Mouse (Mus musculus) midbrain, embryonic 13.5 days (tissue): ENCODE results near the gene Hmg20a. TPM values are rescaled to one million over a fixed set of nuclear protein-coding genes. Genes with fewer than 3 reads are reported as not detected.
A peak's percentile ranks its signal among the peaks of the same experiment; 100 is the strongest.

Experiments used
- ATAC-seq: fragments of 200-750 bp; cut with Nextera tagmentation; 2 replicates; pipeline ENCODE4 v1.8.0; 2017; ENCODE audit warnings: mild to moderate bottlenecking, moderate TSS enrichment, moderate library complexity
- H3K27ac ChIP-seq: fragments of 300-500 bp; sonication (generic); 2 replicates; pipeline ENCODE4 v1.5.1; 2015; ENCODE audit warnings: inconsistent platforms, mild to moderate bottlenecking, moderate library complexity
- H3K27me3 ChIP-seq: fragments of 300-500 bp; sonication (generic); 2 replicates; pipeline ENCODE4 v1.6.1; 2015; ENCODE audit warnings: mild to moderate bottlenecking, inconsistent platforms
- H3K36me3 ChIP-seq: fragments of 300-500 bp; sonication (generic); 2 replicates; pipeline ENCODE4 v1.6.1; 2015; ENCODE audit warnings: mild to moderate bottlenecking, inconsistent platforms
- H3K4me1 ChIP-seq: fragments of 300-500 bp; sonication (generic); replicated peaks from 2 replicates; pipeline ENCODE4 v1.6.1; 2015; ENCODE audit warnings: inconsistent platforms
- H3K4me2 ChIP-seq: fragments of 300-500 bp; sonication (generic); replicated peaks from 2 replicates; pipeline ENCODE4 v1.6.1; 2015; ENCODE audit warnings: moderate library complexity, mild to moderate bottlenecking, inconsistent platforms
- H3K4me3 ChIP-seq: fragments of 300-500 bp; sonication (generic); replicated peaks from 2 replicates; pipeline ENCODE4 v1.5.1; 2015; ENCODE audit warnings: mild to moderate bottlenecking, inconsistent platforms
- H3K9ac ChIP-seq: fragments of 300-500 bp; sonication (generic); replicated peaks from 2 replicates; pipeline ENCODE4 v1.6.1; 2015; ENCODE audit warnings: mild to moderate bottlenecking, inconsistent platforms
- H3K9me3 ChIP-seq: fragments of 300-500 bp; sonication (generic); 2 replicates; pipeline ENCODE4 v1.6.1; 2016; ENCODE audit warnings: mild to moderate bottlenecking, inconsistent platforms
- WGBS: fragments of 180-500 bp; shearing (Covaris S2); methylation state at CpG from one replicate; pipeline ENCODE4 v1.1.7; 2015; 5-methylcytosine and 5-hydroxymethylcytosine counted together
- polyA plus RNA-seq: library from polyadenylated mRNA; unstranded; fragments of >200 nt; fragmentation: Nextera tagmentation; extraction: Ambion mirVana; gene quantifications from 2 replicates; pipeline ENCODE4 v1.2.1, GENCODE M21; 2015

Gene Hmg20a
- polyA plus RNA-seq, 1 experiment from 2014 or later: 88.1 TPM

DNA sequence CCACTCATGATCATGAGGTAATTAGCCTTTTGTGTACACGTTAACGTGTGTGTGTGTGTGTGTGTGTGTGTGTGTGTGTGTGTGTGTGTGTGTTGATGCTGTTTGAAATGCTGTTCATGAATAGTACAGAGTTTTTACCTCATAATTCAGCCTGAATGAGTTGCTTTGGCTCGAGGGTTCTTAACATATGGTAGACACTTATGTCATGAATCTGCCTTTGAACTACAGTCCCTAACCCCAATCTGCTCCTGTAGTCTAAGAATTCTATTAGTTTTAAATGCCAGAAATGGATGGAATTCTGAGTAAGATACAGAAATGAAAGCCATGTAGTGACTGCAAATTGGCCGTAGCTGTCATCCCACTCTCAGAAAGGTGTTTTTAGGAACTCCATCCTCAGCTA is 64.2 kb downstream of the Hmg20a start:
- H3K9ac ChIP-seq: no peak overlapping the region
- H3K4me3 ChIP-seq: no peak overlapping the region
- H3K36me3 ChIP-seq: peaks cover 35% of the 10 kb centered on the region
- ATAC-seq: no peak
- no peaks in the 10 kb centered on the region for H3K9me3 ChIP-seq
- H3K4me1 ChIP-seq: no peaks in the 10 kb centered on the region
- H3K27me3 ChIP-seq: no peaks in the 10 kb centered on the region
- H3K27ac ChIP-seq: no peak overlapping the region
- 92% methylated on average over 4 of the region's 4 CpGs for WGBS
- H3K4me2 ChIP-seq: no peak overlapping the region

DNA sequence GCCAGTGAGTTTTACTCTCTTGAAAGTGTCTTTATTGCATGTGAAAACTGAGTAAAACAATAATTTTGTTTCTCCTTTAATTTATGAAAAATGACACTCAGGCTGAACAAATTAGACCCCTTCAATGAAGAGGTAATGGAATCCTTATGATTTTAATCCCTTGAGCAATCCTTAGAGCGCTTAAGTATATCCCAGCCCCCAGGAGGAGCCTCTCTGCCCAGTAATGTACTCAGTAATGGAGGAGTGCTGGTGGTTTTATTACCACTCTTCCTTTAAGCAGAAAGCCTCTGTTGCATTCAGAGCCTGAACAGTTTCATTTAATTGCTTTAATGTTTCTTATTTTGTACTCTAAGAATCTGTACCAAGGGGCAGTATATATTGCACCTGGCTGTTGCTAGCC is 67.0 kb downstream of the Hmg20a start:
- WGBS: 79% methylated on average over 1 of the region's 1 CpGs
- H3K27me3 ChIP-seq: no peaks in the 10 kb centered on the region
- H3K36me3 ChIP-seq: peaks cover 57% of the 10 kb centered on the region
- no peak overlapping the region for H3K4me2 ChIP-seq
- H3K4me3 ChIP-seq: no peak overlapping the region
- no peaks in the 10 kb centered on the region for H3K9me3 ChIP-seq
- H3K9ac ChIP-seq: no peak overlapping the region
- no peak for ATAC-seq
- H3K4me1 ChIP-seq: no peaks in the 10 kb centered on the region
- H3K27ac ChIP-seq: no peak overlapping the region

DNA sequence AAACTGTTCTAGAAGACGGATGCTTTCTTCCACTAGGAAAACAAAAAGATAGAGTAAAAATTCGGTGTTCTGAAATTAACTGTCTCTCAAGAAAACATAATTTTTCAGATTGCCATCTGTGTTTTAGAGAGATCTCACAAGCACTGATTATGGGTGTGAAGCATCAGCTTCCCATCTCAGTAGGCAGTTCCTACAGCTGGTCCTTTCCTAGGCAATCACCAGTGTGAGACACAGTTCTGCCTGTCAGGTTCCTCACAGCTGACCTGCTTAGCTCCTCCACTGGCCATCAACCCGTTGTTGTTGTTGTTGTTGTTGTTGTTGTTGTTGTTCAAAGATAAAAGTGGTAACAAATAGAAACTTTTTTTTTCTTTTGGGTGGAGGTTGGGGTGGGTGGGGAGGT is 67.7 kb downstream of the Hmg20a start:
- Histone ChIP-seq H3K27ac (no peak overlapping the region), H3K9me3 (no peaks in the 10 kb centered on the region), H3K27me3 (no peaks in the 10 kb centered on the region), H3K4me2 (no peak overlapping the region), H3K4me1 (no peaks in the 10 kb centered on the region), H3K4me3 (no peak overlapping the region), H3K36me3 (peaks cover 64% of the 10 kb centered on the region), H3K9ac (no peak overlapping the region)
- WGBS: 89% methylated on average over 3 of the region's 3 CpGs
- ATAC-seq: no peak

DNA sequence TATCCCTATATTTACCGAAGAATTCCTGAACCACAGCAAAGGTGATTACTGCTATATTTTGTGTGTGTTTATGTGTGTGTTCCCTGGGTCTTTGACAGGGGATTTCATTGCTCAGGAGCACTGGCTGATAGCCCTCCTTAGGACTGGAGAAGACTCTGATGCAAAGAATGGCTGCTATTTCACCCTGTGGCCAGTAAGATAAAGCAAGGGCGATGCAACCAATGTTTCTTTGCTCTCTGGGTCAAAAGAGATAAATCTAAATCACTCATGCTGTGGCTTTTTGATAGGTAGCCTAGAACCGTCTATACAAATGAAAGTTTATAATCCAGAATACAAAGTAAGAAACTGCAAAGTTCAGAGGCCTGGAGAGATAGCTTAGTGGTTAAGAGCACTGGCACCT is 69.2 kb downstream of the Hmg20a start:
- Histone ChIP-seq H3K4me3 (no peak overlapping the region), H3K36me3 (peaks cover 68% of the 10 kb centered on the region), H3K4me2 (no peak overlapping the region), H3K9ac (no peak overlapping the region), H3K4me1 (no peaks in the 10 kb centered on the region), H3K27me3 (no peaks in the 10 kb centered on the region), H3K9me3 (no peaks in the 10 kb centered on the region), H3K27ac (no peak overlapping the region)
- 95% methylated on average over 3 of the region's 3 CpGs for WGBS
- no peak for ATAC-seq

DNA sequence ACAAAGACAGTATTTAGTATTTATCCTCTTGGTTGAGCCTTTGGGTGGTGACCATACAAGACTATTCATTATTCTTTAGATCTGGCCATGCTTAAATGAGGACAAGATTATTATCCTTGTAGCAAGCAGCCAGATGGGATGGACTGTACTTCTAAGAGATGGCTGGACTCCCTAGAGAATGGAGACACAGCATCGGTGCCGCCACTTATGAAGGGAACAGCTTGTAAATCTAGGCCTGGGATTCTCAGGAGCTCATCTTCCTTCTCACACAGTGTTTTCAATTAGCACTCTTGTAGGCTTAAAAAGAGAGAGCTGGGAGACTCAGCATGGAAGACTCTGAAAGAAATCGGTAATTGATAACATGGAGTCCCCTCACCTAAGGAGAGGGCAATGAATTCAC is 74.0 kb downstream of the Hmg20a start:
- WGBS: 68% methylated on average over 3 of the region's 3 CpGs
- no peaks in the 10 kb centered on the region for H3K27me3 ChIP-seq
- H3K9ac ChIP-seq: no peak overlapping the region
- no peak overlapping the region for H3K27ac ChIP-seq
- no peak overlapping the region for H3K4me2 ChIP-seq
- no peaks in the 10 kb centered on the region for H3K9me3 ChIP-seq
- H3K4me1 ChIP-seq: peaks cover 11% of the 10 kb centered on the region; the same call in 1 of the 2 replicates
- peaks cover 76% of the 10 kb centered on the region for H3K36me3 ChIP-seq
- no peak overlapping the region for H3K4me3 ChIP-seq
- ATAC-seq: no peak

DNA sequence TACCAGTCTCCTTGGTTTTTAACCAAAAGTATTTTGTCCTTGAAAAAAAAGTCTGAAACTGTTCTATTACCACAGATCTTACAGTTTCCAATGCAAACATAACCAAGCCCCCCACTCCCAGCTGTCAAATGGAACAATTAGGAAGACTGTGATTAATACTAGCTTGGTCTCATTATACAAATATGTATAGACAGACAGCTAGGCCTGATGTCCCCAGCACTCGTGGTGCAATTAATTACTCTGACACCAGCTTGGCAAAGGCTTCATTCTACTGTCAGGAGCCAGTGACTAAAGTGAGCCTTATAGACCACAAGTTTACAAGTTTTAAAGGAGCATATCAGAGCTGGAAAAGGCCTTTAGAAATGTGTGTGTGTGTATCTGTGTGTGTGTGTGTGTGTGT is 74.5 kb downstream of the Hmg20a start:
- Histone ChIP-seq H3K4me1 (peaks cover 11% of the 10 kb centered on the region; the same call in 1 of the 2 replicates), H3K9ac (no peak overlapping the region), H3K4me2 (no peak overlapping the region), H3K4me3 (no peak overlapping the region), H3K27me3 (no peaks in the 10 kb centered on the region), H3K27ac (no peak overlapping the region), H3K36me3 (peaks cover 71% of the 10 kb centered on the region), H3K9me3 (no peaks in the 10 kb centered on the region)
- WGBS: 54% methylated on average over 1 of the region's 1 CpGs
- no peak for ATAC-seq

DNA sequence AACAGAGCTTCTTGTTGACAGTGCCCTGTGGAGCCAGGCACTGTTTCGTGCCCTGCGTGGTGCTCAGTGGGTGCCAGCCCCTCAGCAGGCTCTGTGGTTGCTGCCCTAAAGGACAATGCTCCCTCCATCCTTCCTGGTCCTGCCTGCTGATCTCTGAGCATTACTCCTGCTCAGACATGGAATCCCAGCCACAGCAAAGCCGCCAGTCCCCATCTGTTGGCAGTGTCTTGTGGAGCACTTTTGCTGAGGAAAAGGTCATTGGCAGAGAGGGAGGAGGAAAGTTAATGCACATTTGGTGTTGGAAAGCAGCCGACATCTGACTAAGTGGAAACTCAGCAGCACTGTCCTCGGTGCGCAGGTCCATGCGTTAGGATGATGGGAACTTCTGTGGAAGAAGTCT is 76.7 kb downstream of the Hmg20a start:
- no peaks in the 10 kb centered on the region for H3K9me3 ChIP-seq
- 42% methylated on average over 7 of the region's 7 CpGs for WGBS
- peaks cover 50% of the 10 kb centered on the region for H3K36me3 ChIP-seq
- peak overlapping the region; percentile 39; the same call in 1 of the 2 replicates for H3K9ac ChIP-seq
- no peak overlapping the region for H3K4me3 ChIP-seq
- no peaks in the 10 kb centered on the region for H3K27me3 ChIP-seq
- peaks cover 11% of the 10 kb centered on the region; the same call in 1 of the 2 replicates for H3K4me1 ChIP-seq
- H3K4me2 ChIP-seq: no peak overlapping the region
- ATAC-seq: no peak
- peak overlapping the region; percentile 39; the same call in 1 of the 2 replicates for H3K27ac ChIP-seq

DNA sequence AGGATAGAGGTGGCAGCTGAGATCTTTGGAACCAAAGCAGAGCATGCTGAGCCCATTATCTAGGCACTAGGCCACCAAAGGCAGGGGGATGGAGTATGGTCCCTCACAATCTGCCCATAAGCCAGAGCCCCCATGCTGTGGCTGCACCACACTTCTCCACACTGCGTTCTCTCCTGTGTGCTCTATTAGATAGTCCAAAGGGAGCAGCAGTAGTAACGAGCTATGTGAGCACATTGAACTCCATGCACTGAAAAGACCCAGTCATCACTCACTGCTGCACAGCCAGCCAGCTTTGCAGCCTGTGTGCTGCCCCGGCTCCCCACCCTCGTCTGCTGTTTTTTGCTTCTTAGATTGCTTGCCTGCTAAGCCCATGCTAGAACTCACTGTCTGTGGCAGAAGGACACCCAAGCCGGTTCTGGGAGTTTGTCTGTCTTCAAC is 77.4 kb downstream of the Hmg20a start:
- WGBS: 52% methylated on average over 5 of the region's 5 CpGs
- no peak for ATAC-seq

DNA sequence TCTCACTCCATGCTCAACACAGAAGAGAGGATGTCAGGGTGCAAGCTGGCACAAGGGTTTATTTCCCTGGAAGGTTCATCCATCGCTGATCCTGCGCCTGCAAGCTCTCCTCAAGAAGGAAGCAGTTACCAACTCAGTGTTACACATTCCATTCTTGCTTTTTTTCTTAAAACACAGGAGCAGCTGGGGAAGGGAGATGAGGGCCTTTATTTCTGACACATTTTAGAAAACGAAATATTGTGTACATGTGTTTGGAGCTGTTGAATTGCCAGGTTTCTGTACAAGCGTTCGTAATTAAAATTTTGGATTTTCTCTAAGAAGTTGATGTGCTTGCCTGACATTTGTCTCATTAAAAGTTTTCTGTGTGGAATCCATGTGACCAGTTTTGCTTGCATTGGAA is 78.2 kb downstream of the Hmg20a start:
- peaks cover 36% of the 10 kb centered on the region for H3K36me3 ChIP-seq
- no peak for ATAC-seq
- H3K4me1 ChIP-seq: peaks cover 12% of the 10 kb centered on the region; the same call in 1 of the 2 replicates
- no peaks in the 10 kb centered on the region for H3K9me3 ChIP-seq
- H3K9ac ChIP-seq: no peak overlapping the region
- no peaks in the 10 kb centered on the region for H3K27me3 ChIP-seq
- H3K4me3 ChIP-seq: no peak overlapping the region
- no peak overlapping the region for H3K27ac ChIP-seq
- WGBS: 93% methylated on average over 5 of the region's 5 CpGs
- H3K4me2 ChIP-seq: no peak overlapping the region

More for the DNA sequence above, 77.4 kb downstream of the Hmg20a start:
- no peaks in the 10 kb centered on the region for H3K9me3 ChIP-seq
- no peak overlapping the region for H3K9ac ChIP-seq
- no peak overlapping the region for H3K4me3 ChIP-seq
- no peak overlapping the region for H3K4me2 ChIP-seq
- no peak overlapping the region for H3K27ac ChIP-seq
- no peaks in the 10 kb centered on the region for H3K27me3 ChIP-seq
- H3K4me1 ChIP-seq: peaks cover 11% of the 10 kb centered on the region; the same call in 1 of the 2 replicates
- peaks cover 43% of the 10 kb centered on the region for H3K36me3 ChIP-seq

DNA sequence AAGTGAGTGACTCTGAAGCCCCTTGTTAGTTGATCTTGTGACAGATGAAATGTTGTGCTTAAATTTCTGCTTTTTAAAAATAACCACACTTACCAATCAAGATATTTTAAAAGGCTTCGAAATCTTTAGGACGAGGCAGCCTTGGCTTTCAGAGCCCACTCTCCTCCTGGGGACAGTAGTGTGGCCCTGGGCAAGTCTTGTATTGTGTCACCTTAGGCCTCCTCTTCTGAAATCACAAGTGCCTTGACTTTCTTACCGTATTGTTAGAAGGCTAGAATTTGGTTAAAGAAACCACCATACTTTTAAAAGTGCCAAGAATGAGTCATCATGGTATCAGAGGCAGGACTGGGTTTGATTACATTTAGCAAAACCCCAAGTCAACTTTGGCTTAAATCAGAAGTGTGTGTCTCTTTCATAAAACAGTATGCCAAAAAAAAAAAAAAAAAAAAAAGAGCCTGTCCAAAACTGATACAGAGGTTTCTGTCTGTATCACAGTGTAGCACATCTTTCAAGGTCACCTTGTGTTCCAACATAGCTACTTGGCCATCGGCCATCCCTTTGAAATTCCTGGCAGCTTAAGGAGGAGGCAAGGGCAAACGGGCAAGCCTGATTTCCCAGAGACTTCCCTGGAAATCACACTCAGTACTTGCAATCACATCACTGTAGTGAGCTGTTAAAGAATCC is 78.9 kb downstream of the Hmg20a start:
- peaks cover 28% of the 10 kb centered on the region for H3K36me3 ChIP-seq
- peaks cover 19% of the 10 kb centered on the region for H3K4me1 ChIP-seq
- no peak overlapping the region for H3K4me3 ChIP-seq
- WGBS: 82% methylated on average over 5 of the region's 5 CpGs
- no peak overlapping the region for H3K27ac ChIP-seq
- H3K4me2 ChIP-seq: no peak overlapping the region
- no peak overlapping the region for H3K9ac ChIP-seq
- no peaks in the 10 kb centered on the region for H3K9me3 ChIP-seq
- no peaks in the 10 kb centered on the region for H3K27me3 ChIP-seq
- ATAC-seq: no peak

DNA sequence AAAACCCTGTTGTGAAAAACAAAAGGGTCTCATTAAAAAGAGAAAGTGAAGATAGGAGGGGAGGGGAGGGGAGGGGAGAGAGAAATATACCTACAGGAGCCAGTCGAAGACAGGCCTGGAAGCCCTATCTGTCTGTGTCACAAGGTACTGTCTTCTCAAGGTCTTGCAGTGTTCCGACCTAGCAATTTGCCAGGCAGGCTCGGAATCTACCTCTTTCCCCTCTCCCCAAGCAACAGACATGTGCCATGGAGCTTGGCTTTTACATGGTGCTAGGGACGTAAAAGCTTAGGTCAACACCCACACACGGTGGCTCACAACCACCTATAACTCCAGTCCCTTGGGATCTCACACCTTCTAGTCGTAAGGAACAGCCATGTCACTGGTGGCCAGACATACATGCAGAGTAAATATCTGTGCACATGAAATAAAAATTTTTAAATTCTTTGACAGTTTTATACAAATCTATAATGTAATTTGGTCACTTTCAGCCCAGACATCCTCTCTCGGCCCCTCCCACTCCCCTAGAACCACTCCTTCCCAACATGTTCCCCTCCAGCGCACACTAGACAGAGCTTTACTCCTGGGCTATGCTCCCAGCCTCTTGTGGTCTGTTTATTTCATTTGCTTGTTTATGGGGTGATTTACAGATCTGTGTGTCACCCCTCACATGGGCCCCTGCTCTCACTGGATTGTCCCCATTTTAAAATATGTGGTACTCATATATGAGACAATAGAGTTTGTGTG is 81.1 kb downstream of the Hmg20a start:
- no peak overlapping the region for H3K9ac ChIP-seq
- H3K9me3 ChIP-seq: no peaks in the 10 kb centered on the region
- H3K4me2 ChIP-seq: no peak overlapping the region
- H3K4me3 ChIP-seq: no peak overlapping the region
- H3K36me3 ChIP-seq: peaks cover 21% of the 10 kb centered on the region
- no peaks in the 10 kb centered on the region for H3K27me3 ChIP-seq
- ATAC-seq: no peak
- no peak overlapping the region for H3K27ac ChIP-seq
- 83% methylated on average over 8 of the region's 8 CpGs for WGBS
- peaks cover 29% of the 10 kb centered on the region for H3K4me1 ChIP-seq

DNA sequence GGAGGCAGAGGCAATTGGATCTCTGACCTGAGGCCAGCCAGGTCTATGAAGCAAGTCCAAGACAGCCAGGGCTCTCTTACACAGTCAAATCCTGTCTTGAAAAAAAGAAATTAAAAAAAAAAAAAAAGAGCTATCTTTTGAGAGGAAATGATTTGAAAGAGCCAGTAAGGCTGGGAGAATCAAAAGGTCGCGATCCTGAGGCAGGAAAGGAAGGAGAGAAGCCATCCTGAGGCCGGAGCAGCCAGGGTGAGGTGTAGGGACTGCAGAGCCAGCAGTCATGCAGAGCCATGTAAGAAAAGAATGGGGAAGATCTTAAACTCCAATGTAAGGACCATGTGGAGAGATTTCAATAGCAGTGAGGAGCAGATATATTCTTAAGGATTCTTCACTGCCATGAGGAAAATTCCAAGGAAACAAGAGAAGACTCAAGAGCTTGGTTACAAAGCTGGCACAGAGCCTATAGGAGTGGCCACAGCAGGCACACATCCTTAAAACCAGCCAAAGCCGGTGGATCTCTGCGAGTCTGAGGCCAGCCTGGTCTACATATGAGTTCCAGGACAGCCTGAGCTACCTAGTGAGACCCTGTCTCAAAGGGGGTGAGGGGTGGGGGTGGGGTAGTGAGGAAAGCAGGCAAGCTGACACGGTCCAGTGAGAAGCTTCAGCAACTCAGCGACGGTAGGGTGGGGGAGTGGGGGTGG is 82.6 kb downstream of the Hmg20a start:
- Histone ChIP-seq H3K4me3 (no peak overlapping the region), H3K36me3 (peaks cover 7% of the 10 kb centered on the region), H3K9ac (no peak overlapping the region), H3K4me2 (no peak overlapping the region), H3K27ac (no peak overlapping the region), H3K27me3 (no peaks in the 10 kb centered on the region), H3K9me3 (no peaks in the 10 kb centered on the region), H3K4me1 (peaks cover 36% of the 10 kb centered on the region)
- no peak for ATAC-seq
- WGBS: 69% methylated on average over 8 of the region's 8 CpGs
